Mouse (Mus musculus) T-helper 2 cell (primary cell): ENCODE results near the gene Zbtb2.

Experiments
- in situ Hi-C: fragments of 300-600 bp; cut with MboI, MseI; formaldehyde crosslinking; loops from one replicate; pipeline ENCODE4 v1.15.1; 2025; ENCODE audit warnings: high pct_unique_total_duplicates

Gene Zbtb2

DNA sequence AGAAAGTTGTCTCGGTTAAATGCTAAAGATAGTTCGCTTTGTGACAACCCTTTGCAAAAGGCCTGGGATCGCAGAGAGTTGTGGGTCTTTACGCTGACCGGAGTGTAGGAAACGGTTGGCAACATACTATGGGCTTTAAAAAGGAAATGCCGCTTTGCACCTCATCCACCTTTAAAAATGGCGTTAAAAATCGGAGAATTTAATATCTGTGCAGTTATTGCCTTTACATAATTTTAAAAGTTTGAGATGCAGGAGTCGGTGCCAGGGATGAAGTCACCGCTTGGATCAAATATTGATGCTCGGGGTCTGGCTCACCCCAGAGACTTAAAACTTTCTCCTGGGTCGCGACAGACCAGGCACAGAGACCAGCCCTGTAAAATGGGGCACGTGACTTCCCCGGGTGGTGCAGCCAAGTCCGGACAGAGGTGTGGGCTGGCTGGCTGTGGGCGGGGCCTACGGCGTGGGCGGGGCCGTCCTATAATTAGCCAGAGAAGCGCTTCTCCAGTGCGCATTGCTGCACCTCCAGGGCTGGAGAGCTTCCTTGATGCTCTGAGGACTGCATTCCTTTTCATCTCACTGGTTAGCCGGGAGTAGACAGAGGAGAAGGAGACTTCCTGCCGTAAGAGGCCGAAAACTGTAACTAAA lies 53.7 kb downstream of the Zbtb2 start:
- in situ Hi-C loops, result loop anchor here (25.0 kb wide), 1 partner anchor 797 kb away; the partner anchor contains the start of gene Iyd

DNA sequence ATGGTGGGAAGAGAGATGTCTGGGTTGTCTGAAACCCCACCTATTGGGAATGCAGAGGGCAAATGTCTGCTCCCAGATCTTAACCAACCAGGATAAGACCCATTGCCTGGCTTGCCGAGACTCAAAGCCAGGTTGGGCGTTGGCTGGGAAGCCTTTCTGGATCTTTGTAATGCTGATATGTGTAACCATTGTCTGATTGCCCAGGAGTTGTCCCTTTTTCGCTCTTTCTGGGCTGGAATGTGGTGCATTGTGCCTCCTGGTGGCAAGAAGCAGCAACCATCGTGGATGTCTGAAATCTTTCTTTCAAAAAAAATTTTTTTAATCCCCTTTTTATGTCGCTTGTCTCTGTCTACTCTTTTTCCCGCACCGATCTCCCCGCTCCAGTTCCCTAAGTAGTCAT lies 54.6 kb downstream of the Zbtb2 start:
- in situ Hi-C loops, result loop anchor here (25.0 kb wide), 1 partner anchor 796 kb away; the partner anchor contains the start of gene Iyd

DNA sequence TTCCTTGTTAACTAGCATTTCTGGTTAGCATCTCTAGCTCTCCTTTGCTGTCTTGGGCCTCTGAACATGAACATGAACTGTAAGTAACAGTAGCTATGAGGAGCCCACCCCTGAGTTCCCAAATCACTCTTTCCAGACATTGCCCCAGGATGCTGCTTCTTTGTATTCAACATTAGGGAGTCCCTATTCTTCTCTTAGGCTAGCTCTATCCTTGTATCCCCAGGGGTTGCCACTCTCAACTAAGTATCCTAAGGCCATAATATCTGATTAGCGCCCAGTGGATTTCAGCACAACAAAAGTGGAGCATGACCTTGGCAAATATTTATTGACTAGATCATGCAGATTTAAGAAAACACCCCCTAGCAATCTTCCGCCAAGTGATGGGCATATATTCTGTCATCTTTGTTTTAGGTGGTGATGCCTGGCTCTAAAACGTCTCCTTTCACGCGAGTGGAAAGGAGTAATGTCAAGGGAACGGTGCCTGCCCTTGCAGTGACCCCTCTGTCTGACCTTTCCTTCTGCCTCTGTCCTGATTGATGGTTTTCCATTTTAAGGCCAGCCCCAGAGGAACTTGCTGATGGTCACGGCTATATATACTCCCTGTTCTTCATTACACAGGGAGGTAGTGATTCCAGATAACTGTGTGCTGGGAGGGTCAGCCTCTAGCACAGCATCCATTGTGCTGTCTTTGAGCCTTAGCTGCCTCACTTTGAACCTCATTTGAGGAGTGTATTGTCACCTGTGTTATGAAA lies 55.5 kb downstream of the Zbtb2 start:
- in situ Hi-C loops, result loop anchor here (25.0 kb wide), 1 partner anchor 795 kb away; the partner anchor contains the start of gene Iyd

DNA sequence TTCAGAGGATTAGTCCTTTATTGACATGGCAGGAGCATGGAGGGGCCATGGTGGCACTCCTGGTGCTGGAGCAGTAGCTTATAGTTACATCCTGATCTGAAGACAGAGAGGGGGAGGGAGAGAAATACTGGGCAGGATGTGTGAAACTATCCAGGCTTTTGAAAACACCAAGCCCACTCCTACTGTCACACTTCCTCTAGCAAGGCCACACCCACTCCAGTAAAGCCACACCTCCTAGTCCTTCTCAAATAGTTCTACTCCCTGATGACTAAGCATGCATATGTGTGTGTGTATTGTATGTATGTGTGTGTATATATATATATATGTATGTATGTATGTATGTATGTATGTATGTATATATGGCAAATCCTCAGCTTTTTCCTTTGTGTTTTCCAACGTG lies 60.2 kb downstream of the Zbtb2 start:
- in situ Hi-C loops, result loop anchor here (25.0 kb wide), 1 partner anchor 790 kb away; the partner anchor contains the start of gene Iyd

DNA sequence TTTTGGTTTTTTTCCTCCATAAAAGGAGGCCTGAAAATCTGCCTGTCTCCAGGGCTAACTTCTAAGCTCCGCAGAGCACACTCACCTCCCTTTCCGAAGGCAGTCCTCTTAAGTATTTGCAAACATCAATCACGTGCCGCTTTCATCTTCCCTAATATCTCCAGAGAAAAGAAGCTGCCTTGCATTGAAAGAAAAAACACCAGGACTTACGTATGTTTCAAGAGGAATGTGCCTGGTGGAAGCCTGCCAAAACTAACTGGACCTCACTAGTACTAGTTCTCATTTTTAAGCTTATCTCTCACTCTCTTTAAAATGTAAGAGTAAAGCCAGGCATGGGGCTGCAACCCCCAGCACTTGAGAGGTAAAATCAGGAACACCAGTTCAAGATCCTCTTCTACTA lies 62.3 kb downstream of the Zbtb2 start:
- in situ Hi-C loops, result loop anchor here (25.0 kb wide), 1 partner anchor 788 kb away; the partner anchor contains the start of gene Iyd

DNA sequence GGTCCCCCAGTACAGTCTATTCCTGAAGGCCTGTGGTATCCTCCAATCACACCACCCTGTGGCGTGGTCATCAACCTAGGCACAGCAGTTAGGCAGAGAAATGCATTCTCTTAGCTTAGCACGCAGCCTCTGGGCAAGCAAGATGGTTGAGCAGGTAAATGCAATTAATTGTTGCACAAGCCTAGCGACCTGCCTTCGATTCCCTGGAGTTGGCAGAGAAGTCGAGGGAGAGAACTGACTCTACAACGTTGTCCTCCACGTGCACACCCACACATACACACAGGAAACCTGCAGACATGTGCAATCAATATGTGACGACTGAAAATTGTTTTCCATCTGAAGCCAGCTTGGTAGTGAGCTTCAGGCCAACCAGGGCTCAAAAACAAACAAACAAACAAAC lies 64.0 kb downstream of the Zbtb2 start:
- in situ Hi-C loops, result no loop called here
